Comparison of ENCODE assay signal across 8 mouse cellular contexts in the genomic region with DNA sequence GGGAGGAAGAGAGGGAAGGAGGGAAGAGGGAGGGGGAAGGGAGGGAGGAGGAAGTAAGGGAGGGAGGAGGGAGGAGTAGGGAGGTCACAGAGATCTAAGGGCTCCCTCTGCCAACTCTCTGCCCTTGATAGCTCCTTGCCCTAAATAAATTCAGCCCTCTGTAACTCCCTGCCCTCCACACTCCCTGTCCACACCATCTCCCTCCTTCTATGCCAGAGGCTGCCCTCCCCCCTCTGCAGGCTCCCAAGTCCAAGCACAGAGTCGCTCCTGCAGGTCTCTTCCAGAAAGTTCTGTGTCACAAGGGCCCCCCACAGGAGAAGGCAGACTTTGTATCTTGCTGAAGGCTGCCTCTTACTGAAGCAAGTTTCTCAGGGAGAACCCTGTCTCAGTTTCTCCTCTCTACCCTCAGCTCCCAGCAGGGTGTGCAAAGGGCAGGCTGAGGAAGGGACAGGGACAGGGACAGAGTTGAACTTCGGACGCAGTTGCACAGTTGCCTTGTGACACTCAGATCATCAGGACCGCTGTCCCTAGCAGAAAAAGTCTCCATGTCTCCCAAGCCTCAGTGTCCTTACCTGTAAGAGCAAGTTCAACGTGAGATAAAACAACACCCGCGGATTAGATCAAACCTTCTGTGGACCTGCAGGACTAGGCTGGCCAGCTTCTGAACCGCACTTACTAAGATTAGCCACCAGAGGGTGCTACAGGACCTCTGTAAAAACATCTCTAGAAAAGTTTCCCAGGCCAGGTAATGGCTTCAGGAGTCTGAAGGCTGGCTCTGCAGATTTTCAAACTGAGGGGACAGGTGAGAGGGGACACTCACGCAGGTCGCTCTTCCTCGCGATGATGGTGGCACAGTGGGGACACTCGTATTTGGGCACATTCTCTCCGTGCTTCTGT. TPM values are rescaled to one million over a fixed set of nuclear protein-coding genes. Genes with fewer than 3 reads are reported as not detected.
DNase-seq lines count a peak whose midpoint lies in the region; ATAC-seq and TF ChIP-seq lines count a peak whose summit lies in the region.

No protein-coding gene starts in this region.

- WGBS in forebrain, embryonic 12.5 days, result 16% methylated on average over 14 of the region's 14 CpGs
- 17% methylated on average over 14 of the region's 14 CpGs for WGBS in liver, embryonic 15.5 days (ENCODE audit: insufficient replicate concordance)
- 23% methylated on average over 14 of the region's 14 CpGs for WGBS in neural tube, embryonic 14.5 days

- H3K27ac ChIP-seq in ES-E14 (ENCODE audit: insufficient read depth, low read depth, low read length, poor library complexity, severe bottlenecking), result no peak overlapping the region
- no peak overlapping the region for H3K27ac ChIP-seq in forebrain, embryonic 12.5 days
- no peak overlapping the region for H3K27ac ChIP-seq in liver, embryonic 15.5 days (replicated peaks)
- no peak overlapping the region for H3K27ac ChIP-seq in neural tube, embryonic 14.5 days (ENCODE audit: low read depth, low read length)

- H3K9me3 ChIP-seq in ES-E14 (ENCODE audit: control insufficient read depth, insufficient read depth, low read depth, low read length), result no peaks in the 10 kb centered on the region
- 0 out of 2 replicates have a peak, but pooled peaks cover 3% of the 10 kb centered on the region for H3K9me3 ChIP-seq in forebrain, embryonic 12.5 days
- H3K9me3 ChIP-seq in liver, embryonic 15.5 days (replicated peaks), result no peaks in the 10 kb centered on the region
- H3K9me3 ChIP-seq in neural tube, embryonic 14.5 days (ENCODE audit: control insufficient read depth, low read length), result no peaks in the 10 kb centered on the region

- ATAC-seq in forebrain, embryonic 12.5 days (ENCODE audit: low FRiP score), result peak; percentile 51; the same call in 1 of the 2 replicates
- ATAC-seq in liver, embryonic 15.5 days (ENCODE audit: insufficient read depth), result peak; percentile 30
- ATAC-seq in neural tube, embryonic 14.5 days (ENCODE audit: low read depth), result peak; percentile 21; the same call in 1 of the 2 replicates

- H3K36me3 ChIP-seq in ES-E14 (ENCODE audit: control insufficient read depth, insufficient read depth, low read length, poor library complexity, severe bottlenecking), result no peaks in the 10 kb centered on the region
- no peaks in the 10 kb centered on the region for H3K36me3 ChIP-seq in forebrain, embryonic 12.5 days (replicated peaks)
- H3K36me3 ChIP-seq in liver, embryonic 15.5 days (replicated peaks), result no peaks in the 10 kb centered on the region
- H3K36me3 ChIP-seq in neural tube, embryonic 14.5 days (ENCODE audit: control insufficient read depth, insufficient read depth, low read length), result no peaks in the 10 kb centered on the region

- peaks cover 13% of the 10 kb centered on the region for H3K27me3 ChIP-seq in forebrain, embryonic 12.5 days
- H3K27me3 ChIP-seq in liver, embryonic 15.5 days, result peaks cover 3% of the 10 kb centered on the region; the same call in 1 of the 2 replicates
- no peaks in the 10 kb centered on the region for H3K27me3 ChIP-seq in neural tube, embryonic 14.5 days (ENCODE audit: control insufficient read depth, insufficient read depth, low read length)

- no peak overlapping the region for H3K4me3 ChIP-seq in ES-E14 (ENCODE audit: insufficient read depth in 1 of 2, low read depth in 1 of 2, low read length in 2 of 2, poor library complexity in 1 of 2, severe bottlenecking in 1 of 2)
- H3K4me3 ChIP-seq in forebrain, embryonic 12.5 days (replicated peaks), result no peak overlapping the region
- H3K4me3 ChIP-seq in liver, embryonic 15.5 days (replicated peaks), result no peak overlapping the region
- H3K4me3 ChIP-seq in neural tube, embryonic 14.5 days (ENCODE audit: low read depth, low read length), result no peak overlapping the region

- H3K9ac ChIP-seq in ES-E14 (ENCODE audit: insufficient read depth, low read depth, low read length, poor library complexity, severe bottlenecking), result no peak overlapping the region
- H3K9ac ChIP-seq in forebrain, embryonic 12.5 days, result no peak overlapping the region
- no peak overlapping the region for H3K9ac ChIP-seq in liver, embryonic 15.5 days
- H3K9ac ChIP-seq in neural tube, embryonic 14.5 days (replicated peaks; ENCODE audit: low read depth, low read length), result no peak overlapping the region

- peak; percentile 66 for DNase-seq in ES-E14 (ENCODE audit: low read depth, low spot score)
- peak; percentile 50 for DNase-seq in c-Kit-positive CD71-negative TER-119-negative erythroid progenitor cells, embryonic 14.5 days (ENCODE audit: low read depth)
- DNase-seq in heart, postnatal 14 days, result peak; percentile 53 to 75
- DNase-seq in kidney, postnatal 25 days, result peak; percentile 74 to 77
- peak; percentile 70 for DNase-seq in thymus, postnatal 14 days

- in situ Hi-C loops in ES-E14 (cut with MboI; ENCODE audit: low sequenced_read_pairs in 2 of 2, unreplicated experiment in 2 of 2), result loop anchor here in 1 of 2 experiments (5.0 kb wide), 2 partner anchors 75 to 450 kb away; no protein-coding TSS in a partner anchor

- no peak overlapping the region for H3K4me2 ChIP-seq in forebrain, embryonic 12.5 days
- H3K4me2 ChIP-seq in liver, embryonic 15.5 days, result no peak overlapping the region
- H3K4me2 ChIP-seq in neural tube, embryonic 14.5 days (ENCODE audit: low read depth, low read length), result no peak overlapping the region

- no peaks in the 10 kb centered on the region for H3K4me1 ChIP-seq in ES-E14 (ENCODE audit: control insufficient read depth in 2 of 2, insufficient read depth in 2 of 2, low read length in 2 of 2, poor library complexity in 1 of 2)
- no peaks in the 10 kb centered on the region for H3K4me1 ChIP-seq in forebrain, embryonic 12.5 days
- H3K4me1 ChIP-seq in liver, embryonic 15.5 days (replicated peaks), result 0 out of 2 replicates have a peak, but pooled peaks cover 5% of the 10 kb centered on the region
- no peaks in the 10 kb centered on the region for H3K4me1 ChIP-seq in neural tube, embryonic 14.5 days (ENCODE audit: control insufficient read depth, insufficient read depth, low read length)

- intact Hi-C loops in heart, postnatal 14 days (cut with DNase I), result loop anchor here (1.0 to 5.0 kb wide), 3 partner anchors 77 to 455 kb away; no protein-coding TSS in a partner anchor

TF ChIP-seq in ES-E14, 5 proteins besides CTCF, POLR2A, EP300 and RAD21:
- TF ChIP-seq ZNF384 (IDR thresholded peaks at IDR 0.05; ENCODE audit: low read depth, low read length) (no peak), ZC3H11A (IDR thresholded peaks at IDR 0.05; ENCODE audit: borderline replicate concordance, low read depth, low read length) (peak; percentile 64; the same call in 1 of the 2 replicates), HCFC1 (IDR thresholded peaks at IDR 0.05; ENCODE audit: borderline replicate concordance, insufficient read depth, low read length) (no peak), CHD2 (IDR thresholded peaks at IDR 0.05; ENCODE audit: low read depth, low read length) (no peak), MAFK (IDR thresholded peaks at IDR 0.05; ENCODE audit: insufficient read depth, low read depth, low read length) (no peak)
TF ChIP-seq in ES-E14: peak in this region for 1.

RNA-seq across cellular contexts. Expression of gene Ctcfl, which starts 12.2 kb away (rescaled TPM):
- 3.2 and 8.9 TPM in 2 replicates for total RNA-seq in ES-E14 (2012; rRNA removed)
- polyA plus RNA-seq in forebrain, embryonic 12.5 days (2016; fragmentation: Nextera tagmentation; extraction: Ambion mirVana), result 0.09 TPM in 1 of 2 replicates, not detected in the other
- under 1 TPM; 0.07 TPM for total RNA-seq in heart, postnatal 14 days (2021)
- polyA plus RNA-seq in liver, embryonic 15.5 days (2015; fragmentation: Nextera tagmentation; extraction: Ambion mirVana), result 0.03 and 0.07 TPM in 2 replicates
- 0.08 TPM in 1 of 2 replicates, not detected in the other for polyA plus RNA-seq in neural tube, embryonic 14.5 days (2014; fragmentation: Nextera tagmentation; extraction: Ambion mirVana)

RNA-seq across cellular contexts. Expression of gene Pck1, which starts 45.7 kb away (rescaled TPM):
- total RNA-seq in ES-E14 (2012; rRNA removed), result 0.22 TPM in 1 of 2 replicates, not detected in the other
- polyA plus RNA-seq in forebrain, embryonic 12.5 days (2016; fragmentation: Nextera tagmentation; extraction: Ambion mirVana), result not detected in 2 replicates
- 10 to 100 TPM in 1 of 2 experiments, 1 to 10 TPM in 1; 7.2 to 42.3 TPM for total RNA-seq in heart, postnatal 14 days (2021)
- polyA plus RNA-seq in liver, embryonic 15.5 days (2015; fragmentation: Nextera tagmentation; extraction: Ambion mirVana), result 0.54 and 0.66 TPM in 2 replicates
- polyA plus RNA-seq in neural tube, embryonic 14.5 days (2014; fragmentation: Nextera tagmentation; extraction: Ambion mirVana), result 0.07 and 0.13 TPM in 2 replicates
